Mouse (Mus musculus) limb, embryonic 14.5 days (tissue): ENCODE measurements at regions not wholly inside any gene's neighbourhood (a gene's known extent, or its start where the extent isn't known, plus 50 kb on each side); places are given as distances from the start of the nearest gene placed in this dataset.

Source experiments
- ATAC-seq: fragments of 200-750 bp; cut with Nextera tagmentation; 2 replicates; pipeline ENCODE4 v1.8.0; 2017; ENCODE audit warnings: low read depth, moderate number of reproducible peaks, moderate TSS enrichment; ENCODE audit not compliant: low FRiP score
- DNase-seq: peaks from one replicate; pipeline ENCODE4 v3.0.0-alpha.2; 2015; ENCODE audit warnings: low spot score
- H3K27ac ChIP-seq: fragments of 300-500 bp; sonication (generic); replicated peaks from 2 replicates; pipeline ENCODE4 v1.5.1; 2014; ENCODE audit warnings: low read depth, mild to moderate bottlenecking, low read length, moderate library complexity, mixed read lengths
- H3K27me3 ChIP-seq: fragments of 300-500 bp; sonication (generic); 2 replicates; pipeline ENCODE4 v1.6.1; 2014; ENCODE audit warnings: low read length, mixed read lengths; ENCODE audit not compliant: control insufficient read depth, insufficient read depth
- H3K36me3 ChIP-seq: fragments of 300-500 bp; sonication (generic); 2 replicates; pipeline ENCODE4 v1.6.1; 2014; ENCODE audit warnings: mild to moderate bottlenecking, low read length, moderate library complexity, mixed read lengths; ENCODE audit not compliant: control insufficient read depth, insufficient read depth
- H3K4me1 ChIP-seq: fragments of 300-500 bp; sonication (generic); 2 replicates; pipeline ENCODE4 v1.6.1; 2014; ENCODE audit warnings: antibody characterized with exemption, low read length, mixed read lengths; ENCODE audit not compliant: control insufficient read depth, insufficient read depth
- H3K4me2 ChIP-seq: fragments of 300-500 bp; sonication (generic); replicated peaks from 2 replicates; pipeline ENCODE4 v1.6.1; 2014; ENCODE audit warnings: low read depth, mild to moderate bottlenecking, low read length, moderate library complexity; ENCODE audit not compliant: severe bottlenecking
- H3K4me3 ChIP-seq: fragments of 300-500 bp; sonication (generic); replicated peaks from 2 replicates; pipeline ENCODE4 v1.5.1; 2014; ENCODE audit warnings: low read length
- H3K9ac ChIP-seq: fragments of 300-500 bp; sonication (generic); 2 replicates; pipeline ENCODE4 v1.6.1; 2014; ENCODE audit warnings: mild to moderate bottlenecking, low read depth, low read length, moderate library complexity; ENCODE audit not compliant: severe bottlenecking
- H3K9me3 ChIP-seq: fragments of 300-500 bp; sonication (generic); 2 replicates; pipeline ENCODE4 v1.6.1; 2016; ENCODE audit warnings: low read length; ENCODE audit not compliant: control insufficient read depth
- POLR2A ChIP-seq: fragments of 200-500 bp; IDR thresholded peaks from 2 replicates; pipeline ENCODE4 v1.8.0; 2012; ENCODE audit warnings: inconsistent platforms, mild to moderate bottlenecking, moderate library complexity, borderline replicate concordance; ENCODE audit not compliant: insufficient read depth, insufficient read length; ENCODE audit errors: extremely low read depth
- WGBS: fragments of 180-500 bp; shearing (Covaris S2); extraction: QIAGEN DNeasy Blood & Tissue Kit; methylation state at CpG from one replicate; pipeline ENCODE4 v1.1.7; 2014; 5-methylcytosine and 5-hydroxymethylcytosine counted together

DNA sequence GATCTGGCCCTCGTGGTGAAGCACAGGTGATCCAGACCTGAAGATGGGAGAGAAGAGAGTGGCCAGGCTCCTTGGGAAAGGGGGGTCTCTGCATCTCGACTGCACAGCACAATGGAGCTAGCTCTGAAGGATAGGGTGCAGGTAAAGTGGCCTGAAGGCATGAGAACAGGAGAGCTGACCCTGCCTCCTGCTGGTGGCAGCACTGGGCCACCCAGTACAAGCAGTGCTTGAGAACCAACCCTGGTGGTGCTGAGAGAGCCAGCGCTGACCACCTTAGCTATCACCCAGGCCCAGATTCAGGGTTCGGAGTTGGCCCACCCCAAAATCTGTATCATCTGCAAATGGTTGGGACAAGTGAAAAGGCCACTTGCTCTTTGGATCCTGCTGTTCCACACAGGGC, 66.2 kb downstream of the A730009L09Rik start:
- DNase-seq (no peak), ATAC-seq (no peak)
- 85% methylated on average over 4 of the region's 4 CpGs for WGBS

DNA sequence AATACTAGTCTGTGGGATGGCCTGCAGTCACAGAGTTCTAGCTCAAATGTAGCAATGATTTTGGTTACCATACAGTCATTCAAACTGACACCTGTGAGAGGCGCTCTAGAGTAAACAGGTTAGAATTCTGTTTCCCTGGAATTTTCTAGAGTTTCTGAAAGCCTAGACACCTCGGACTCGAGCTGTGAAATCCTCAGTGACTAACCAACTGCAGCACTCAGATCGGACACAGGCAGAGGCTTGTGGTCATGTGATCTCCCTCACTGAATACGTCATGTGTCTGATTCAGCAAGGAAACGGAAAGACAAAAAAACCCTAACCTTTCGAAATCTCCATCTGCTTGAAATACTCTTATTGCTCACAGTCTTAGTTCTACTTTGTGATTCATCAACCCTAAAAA, 68.4 kb downstream of the A730009L09Rik start:
- ATAC-seq (no peak), DNase-seq (no peak)
- Histone ChIP-seq H3K27ac (no peak overlapping the region), H3K4me2 (no peak overlapping the region), H3K27me3 (no peaks in the 10 kb centered on the region), H3K9ac (no peak overlapping the region), H3K36me3 (no peaks in the 10 kb centered on the region), H3K9me3 (no peaks in the 10 kb centered on the region), H3K4me1 (no peaks in the 10 kb centered on the region), H3K4me3 (no peak overlapping the region)
- WGBS = 82% methylated on average over 7 of the region's 7 CpGs
- no peak for TF ChIP-seq POLR2A

More for the DNA sequence above, 66.2 kb downstream of the A730009L09Rik start:
- Histone ChIP-seq H3K27me3 (no peaks in the 10 kb centered on the region), H3K4me1 (no peaks in the 10 kb centered on the region), H3K4me2 (no peak overlapping the region), H3K9ac (no peak overlapping the region), H3K36me3 (no peaks in the 10 kb centered on the region), H3K9me3 (no peaks in the 10 kb centered on the region), H3K4me3 (no peak overlapping the region), H3K27ac (no peak overlapping the region)
- no peak for TF ChIP-seq POLR2A

DNA sequence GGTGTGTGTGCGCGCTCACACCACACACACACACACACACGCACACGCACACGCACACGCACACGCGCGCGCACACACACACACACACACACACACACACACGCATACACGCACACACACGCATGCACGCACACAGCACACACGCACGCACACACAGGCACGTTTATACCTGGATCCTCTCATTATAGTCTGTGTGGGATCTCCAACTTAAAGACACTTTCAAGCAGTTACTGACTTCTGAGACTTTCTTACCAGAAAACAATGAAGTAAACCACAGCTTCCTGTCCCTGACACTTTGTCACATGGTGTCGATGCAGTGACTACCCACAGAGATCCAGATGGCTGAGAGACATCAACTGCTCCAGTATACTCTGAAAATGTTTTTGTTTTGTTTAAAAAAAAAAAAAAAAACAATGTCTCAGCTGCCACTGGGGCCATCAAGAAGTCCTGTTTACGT, 68.9 kb downstream of the A730009L09Rik start:
- H3K4me1 ChIP-seq = no peaks in the 10 kb centered on the region
- H3K36me3 ChIP-seq = no peaks in the 10 kb centered on the region
- no peak overlapping the region for H3K4me2 ChIP-seq
- no peak for TF ChIP-seq POLR2A
- DNase-seq (no peak), ATAC-seq (no peak)
- no peaks in the 10 kb centered on the region for H3K27me3 ChIP-seq
- 96% methylated on average over 19 of the region's 19 CpGs for WGBS
- H3K27ac ChIP-seq = no peak overlapping the region
- no peak overlapping the region for H3K4me3 ChIP-seq
- no peak overlapping the region for H3K9ac ChIP-seq
- no peaks in the 10 kb centered on the region for H3K9me3 ChIP-seq

DNA sequence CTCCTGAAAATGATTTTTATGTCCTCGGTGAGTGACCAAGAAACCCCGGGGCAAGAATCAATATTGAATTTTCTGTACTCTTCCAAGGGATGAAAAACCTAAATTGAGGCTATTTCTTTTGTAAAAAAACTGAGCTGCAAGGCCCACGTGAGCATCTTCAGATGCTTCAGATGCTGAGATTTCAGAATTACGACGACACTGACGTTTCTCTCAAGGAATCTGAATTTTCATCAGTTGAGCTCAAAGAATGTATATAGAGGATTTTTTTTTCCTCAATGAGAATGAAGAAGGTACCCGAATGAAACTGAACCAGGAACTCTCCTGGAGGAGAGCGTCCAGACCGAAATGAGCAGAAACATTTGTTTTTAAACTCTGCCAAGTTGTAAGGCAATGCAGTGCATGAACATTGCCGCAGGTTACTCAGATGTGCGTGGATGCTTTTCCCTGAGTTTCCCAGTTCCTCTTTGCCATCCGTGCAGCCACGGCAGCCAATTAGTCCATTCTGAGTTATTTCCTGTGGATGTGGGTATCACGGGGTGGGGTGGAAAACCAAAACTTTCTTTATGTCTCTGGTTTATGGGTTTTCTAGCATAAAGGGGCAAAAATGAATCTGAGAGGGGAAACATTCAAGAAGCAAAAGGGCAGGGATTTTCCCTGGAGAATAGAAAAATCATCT, 69.9 kb downstream of the A730009L09Rik start:
- Histone ChIP-seq H3K9me3 (no peaks in the 10 kb centered on the region), H3K27me3 (no peaks in the 10 kb centered on the region), H3K36me3 (no peaks in the 10 kb centered on the region), H3K27ac (no peak overlapping the region), H3K4me3 (no peak overlapping the region), H3K4me2 (no peak overlapping the region), H3K9ac (no peak overlapping the region), H3K4me1 (no peaks in the 10 kb centered on the region)
- no peak for TF ChIP-seq POLR2A
- 80% methylated on average over 14 of the region's 14 CpGs for WGBS
- DNase-seq (no peak), ATAC-seq (no peak)

DNA sequence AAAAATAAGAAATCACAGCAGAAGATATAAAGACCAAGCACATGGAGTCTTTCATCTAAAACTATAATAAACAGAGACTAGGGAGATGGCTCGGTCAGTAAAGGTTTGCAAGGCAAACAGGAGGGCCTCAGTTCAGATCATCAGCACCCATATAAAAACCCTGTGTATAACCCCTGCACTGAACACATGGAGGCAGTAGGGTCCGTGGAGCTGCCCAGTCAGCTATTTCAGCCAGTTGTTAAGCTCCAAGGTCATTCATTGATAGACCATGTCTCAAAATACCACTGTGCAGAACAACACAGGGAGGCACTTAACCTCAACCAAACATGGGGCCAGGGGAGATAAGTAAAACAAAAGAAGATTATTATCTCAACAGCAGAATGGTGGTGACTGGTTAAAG, 78.1 kb downstream of the A730009L09Rik start:
- no peaks in the 10 kb centered on the region for H3K4me1 ChIP-seq
- no peaks in the 10 kb centered on the region for H3K9me3 ChIP-seq
- no peak for TF ChIP-seq POLR2A
- DNase-seq = no peak
- no peaks in the 10 kb centered on the region for H3K36me3 ChIP-seq
- no peak overlapping the region for H3K27ac ChIP-seq
- H3K9ac ChIP-seq = no peak overlapping the region
- no peak overlapping the region for H3K4me2 ChIP-seq
- WGBS = 69% methylated on average over 2 of the region's 2 CpGs
- ATAC-seq = no peak
- H3K4me3 ChIP-seq = no peak overlapping the region
- no peaks in the 10 kb centered on the region for H3K27me3 ChIP-seq
